Mouse (Mus musculus) common myeloid progenitor, adult 5-6 weeks (primary cell): ENCODE results near the gene Gpn2. TPM values are rescaled to one million over a fixed set of nuclear protein-coding genes. Genes with fewer than 3 reads are reported as not detected.

Experiments
- ATAC-seq: replicated peaks from 2 replicates; pipeline ENCODE4 v1.8.0; 2016; ENCODE audit warnings: low read depth, mild to moderate bottlenecking, moderate TSS enrichment, inconsistent platforms; ENCODE audit not compliant: poor library complexity, severe bottlenecking
- total RNA-seq: library from RNA; stranded (forward); fragments of 200-1000, 187-1606 nt; gene quantifications from 2 replicates; pipeline ENCODE4 v1.2.3, GENCODE M21; 2017

Gene Gpn2
- total RNA-seq: 18.4 and 19.0 TPM in 2 replicates

DNA sequence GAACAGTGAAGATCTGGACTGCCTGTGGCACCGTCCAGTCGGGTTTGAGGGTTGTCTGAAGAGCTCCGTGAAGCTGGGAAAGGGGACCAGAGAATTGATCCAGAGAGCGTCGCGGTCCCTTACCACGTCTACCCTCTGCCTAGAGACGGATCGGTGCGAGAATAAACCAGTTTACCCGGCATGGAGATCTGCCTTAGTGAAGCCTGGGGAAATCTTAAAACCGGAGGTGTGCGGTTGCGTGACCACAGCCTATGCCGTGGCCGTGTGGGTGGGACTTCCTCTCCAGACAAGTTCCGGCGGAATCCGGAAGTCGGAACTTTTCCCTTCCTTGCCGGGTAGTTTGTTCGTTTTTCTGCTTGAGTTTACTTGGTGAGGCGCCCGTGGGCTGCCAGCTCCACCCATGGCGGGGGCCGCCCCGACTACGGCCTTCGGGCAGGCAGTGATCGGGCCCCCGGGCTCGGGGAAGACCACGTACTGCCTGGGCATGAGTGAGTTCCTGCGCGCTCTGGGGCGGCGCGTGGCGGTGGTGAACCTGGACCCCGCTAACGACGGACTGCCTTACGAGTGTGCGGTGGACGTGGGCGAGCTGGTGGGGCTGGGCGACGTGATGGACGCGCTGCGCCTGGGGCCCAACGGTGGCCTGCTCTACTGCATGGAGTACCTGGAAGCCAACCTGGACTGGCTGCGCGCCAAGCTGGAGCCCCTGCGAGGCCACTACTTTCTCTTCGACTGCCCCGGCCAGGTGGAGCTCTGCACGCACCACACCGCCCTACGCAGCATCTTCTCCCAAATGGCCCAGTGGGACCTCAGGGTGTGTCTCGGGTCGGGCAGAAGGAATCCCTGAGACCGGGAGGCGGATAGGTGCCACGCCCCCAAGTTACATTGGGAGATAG, at the start of gene Gpn2:
Gene Gpn2, plus strand, starts transcription at position 304 of the 893 bp plus-strand sequence.
- peak; percentile 87 for ATAC-seq

DNA sequence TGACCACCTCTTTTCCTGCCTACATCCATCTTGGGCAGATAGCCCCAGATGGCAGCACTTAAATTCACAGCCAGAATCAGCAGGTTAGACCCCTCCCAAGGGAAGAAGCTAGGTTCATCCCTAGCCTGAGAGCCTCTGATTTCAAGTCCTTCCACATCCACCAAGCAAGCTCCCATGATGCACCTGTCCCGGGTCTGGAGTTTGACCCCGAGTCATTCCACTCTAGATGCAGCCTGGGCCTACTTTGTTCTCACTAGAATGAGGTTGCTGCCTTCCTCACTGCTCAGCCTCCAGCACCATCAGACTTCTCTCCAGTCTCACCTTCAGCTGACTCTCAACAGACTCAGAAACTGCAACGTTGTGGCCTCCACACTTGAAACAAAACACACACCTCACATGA, 48.1 kb upstream of the Gpn2 start:
- no peak for ATAC-seq

DNA sequence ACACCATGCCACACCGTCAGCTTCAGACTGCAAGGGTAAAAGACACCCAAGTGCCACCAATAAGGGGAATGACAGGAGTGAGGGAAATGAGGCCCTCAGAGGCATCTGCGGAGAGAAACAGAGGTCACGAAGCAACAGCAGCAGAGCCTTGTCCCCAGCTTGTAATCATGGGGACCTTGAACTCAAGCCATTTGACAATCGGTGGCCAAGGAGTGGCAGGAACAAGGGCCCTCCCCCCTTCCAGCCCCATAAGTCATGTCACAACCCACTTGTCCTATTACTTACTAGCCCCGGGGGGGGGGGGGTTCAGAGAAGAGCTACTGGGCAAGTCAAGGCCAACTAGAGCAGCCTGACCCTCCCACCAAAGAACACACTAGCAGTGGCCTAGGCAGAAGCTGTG, 47.5 kb upstream of the Gpn2 start:
- no peak for ATAC-seq

DNA sequence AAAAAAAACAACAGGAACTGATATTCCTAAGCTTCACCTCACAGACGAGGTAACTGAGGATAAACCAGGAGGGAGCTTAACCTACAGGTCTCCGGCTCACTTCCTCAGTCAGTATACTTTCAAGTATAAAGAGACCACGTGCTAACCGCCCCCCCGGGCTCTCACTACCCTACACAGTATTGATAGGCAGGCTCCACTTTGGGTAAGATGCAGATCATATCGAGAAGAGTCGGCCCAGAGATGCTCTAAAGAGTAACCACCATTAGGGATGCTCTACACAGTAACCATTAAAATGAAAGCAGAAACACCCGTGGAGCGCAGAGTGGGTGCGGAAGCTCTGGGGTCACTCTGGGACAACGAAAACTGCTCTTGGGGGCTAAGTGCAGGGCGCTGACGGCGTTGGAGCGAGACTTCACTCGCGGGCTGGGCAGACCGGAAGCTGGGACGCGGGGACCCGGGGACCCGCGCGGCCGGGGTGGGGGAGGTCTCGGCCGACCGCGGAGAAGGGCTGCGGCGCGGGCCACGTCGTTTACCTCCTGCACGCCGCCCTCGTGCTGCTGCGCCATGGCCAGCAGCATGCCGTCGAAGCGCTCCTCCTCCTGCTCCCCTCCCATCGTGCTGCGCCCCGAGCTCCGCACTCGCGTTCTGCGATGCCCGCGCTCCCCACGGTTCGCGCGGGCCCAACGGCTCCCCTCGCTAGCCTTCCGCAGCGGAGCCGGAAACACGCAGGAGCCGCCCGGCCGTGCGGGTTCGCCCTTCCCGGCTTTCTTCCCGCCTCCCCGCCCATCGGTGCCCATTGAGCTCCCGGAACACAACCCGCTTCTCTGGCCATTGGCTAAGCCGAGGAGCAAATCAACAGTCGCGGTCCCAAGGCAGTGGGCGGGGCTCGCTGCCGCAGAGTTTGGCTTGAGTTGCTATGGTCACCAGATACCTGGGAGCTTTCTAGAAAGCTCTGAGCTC, 38.6 kb upstream of the Gpn2 start, which contains the start of gene Nudc:
Gene Nudc, minus strand, starts transcription at position 725 of the 960 bp plus-strand sequence.
- peak; percentile 99 for ATAC-seq

DNA sequence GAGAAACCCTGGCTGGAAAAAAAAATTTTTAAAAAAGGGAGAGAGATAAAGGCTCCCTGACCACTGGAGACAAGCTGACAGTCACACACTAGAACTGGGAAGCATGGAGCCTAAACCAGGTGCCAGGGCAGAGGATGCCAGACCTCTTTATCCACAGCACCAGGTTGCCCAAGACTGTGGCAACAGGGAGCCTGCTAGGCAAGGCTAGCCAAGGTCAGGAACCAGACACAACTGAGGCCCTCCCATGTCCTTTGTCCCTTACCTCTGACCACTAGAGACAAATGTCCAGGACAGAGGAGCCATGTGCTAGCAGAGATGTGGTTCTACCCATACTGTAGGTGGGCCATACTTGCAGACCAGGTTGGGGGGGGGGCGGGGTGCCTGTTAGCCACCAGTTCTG, 32.1 kb upstream of the Gpn2 start:
- ATAC-seq: no peak

DNA sequence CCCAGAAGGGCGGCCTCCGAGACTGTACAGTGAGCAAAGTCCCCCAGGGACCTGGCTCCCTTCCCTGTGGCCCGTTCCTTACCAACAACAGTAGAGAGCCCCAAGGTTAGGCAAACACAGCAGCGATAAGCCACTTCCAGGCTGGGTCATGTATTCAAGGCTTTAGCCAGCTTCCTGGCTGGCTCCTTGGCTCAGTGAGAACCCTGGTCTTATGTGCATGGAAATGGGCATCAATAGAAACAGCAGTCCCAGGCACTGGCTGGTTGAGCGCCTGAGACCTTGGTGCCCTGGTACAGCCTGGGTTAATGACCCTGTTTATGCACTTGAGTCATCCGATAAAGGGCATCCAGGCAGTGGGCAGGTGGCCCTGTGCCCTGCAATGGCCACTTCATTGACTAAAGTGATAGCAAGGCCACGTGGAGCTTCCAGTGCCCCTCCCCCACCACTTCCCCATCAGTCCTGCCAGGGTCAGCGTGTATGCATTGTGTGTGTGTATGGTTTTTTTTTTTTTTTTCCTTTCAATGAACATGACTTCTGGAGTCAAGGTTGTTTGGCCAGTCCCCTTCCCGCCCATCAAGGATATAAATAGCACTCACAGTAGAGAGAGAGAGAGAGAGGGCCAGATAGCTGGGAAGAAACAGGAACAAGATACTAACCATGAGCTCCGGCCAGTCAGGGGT, 31.3 kb upstream of the Gpn2 start, which contains the start of gene Nr0b2:
Gene Nr0b2, plus strand, starts transcription at position 609 of the 680 bp plus-strand sequence.
- peak; percentile 72 for ATAC-seq

DNA sequence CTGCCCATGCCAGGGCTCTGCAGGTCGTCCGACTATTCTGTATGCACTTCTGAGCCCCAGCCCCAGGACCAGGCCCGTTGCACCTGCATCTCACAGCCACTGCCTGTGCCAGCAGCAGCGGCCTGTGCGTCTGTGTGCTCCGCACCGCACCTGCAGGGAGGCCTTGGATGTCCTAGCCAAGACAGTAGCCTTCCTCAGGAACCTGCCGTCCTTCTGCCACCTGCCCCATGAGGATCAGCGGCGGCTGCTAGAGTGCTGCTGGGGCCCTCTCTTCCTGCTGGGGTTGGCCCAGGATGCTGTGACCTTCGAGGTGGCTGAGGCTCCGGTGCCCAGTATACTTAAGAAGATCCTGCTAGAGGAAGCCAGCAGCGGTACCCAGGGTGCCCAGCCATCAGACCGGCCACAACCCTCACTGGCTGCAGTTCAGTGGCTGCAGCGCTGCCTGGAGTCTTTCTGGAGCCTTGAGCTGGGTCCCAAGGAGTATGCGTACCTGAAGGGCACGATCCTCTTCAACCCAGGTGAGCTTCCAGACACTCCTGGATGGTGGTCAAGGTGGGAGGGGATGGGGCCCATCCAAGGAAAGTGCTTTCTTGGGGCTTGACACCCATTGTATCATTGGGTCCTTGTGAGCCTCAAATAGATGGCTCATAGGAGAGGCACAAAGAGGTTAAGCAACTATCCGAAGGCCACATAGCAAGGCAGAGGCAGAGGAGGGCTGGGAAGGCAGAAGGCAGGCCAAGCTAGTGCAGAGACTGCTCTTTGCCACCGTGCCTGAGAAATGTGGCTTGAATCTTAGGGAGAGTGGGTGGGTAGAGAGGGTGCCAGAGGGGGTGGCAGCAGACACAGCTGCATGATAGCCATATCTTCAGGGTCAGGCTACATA, 30.5 kb upstream of the Gpn2 start:
- ATAC-seq: peak; percentile 37; the same call in 1 of the 2 replicates

DNA sequence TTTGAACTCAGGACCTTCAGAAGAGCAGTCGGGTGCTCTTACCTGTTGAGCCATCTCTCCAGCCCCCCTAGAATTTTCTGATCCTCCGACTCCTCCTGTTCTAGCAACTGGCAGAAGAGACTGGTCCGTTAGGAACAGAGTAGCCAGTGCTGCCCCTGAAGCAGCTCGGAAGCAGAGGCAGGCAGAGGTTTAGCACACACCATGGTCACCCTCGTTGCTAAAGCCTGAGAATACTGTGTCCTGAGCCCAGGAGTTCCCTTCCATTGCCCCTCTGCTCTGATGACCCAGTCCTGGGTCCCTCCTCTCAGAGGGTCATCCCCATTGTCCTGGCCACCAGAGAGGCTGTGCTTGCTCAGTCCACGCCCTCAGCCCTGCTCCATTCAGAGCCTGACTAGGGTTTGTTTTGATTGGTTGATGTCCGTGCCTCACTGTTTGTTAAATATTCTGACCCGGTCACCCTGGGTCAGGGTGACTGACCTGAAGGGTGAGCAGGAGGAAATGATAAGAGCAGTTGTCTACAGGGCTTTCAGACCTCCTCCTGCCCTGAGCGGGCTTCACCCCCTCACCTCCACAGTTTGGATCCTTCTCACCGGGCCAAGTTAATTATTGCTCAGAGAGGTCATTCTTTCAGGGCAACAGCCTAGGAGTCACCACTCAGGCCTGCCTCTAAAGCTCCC, 27.0 kb upstream of the Gpn2 start:
- no peak for ATAC-seq

DNA sequence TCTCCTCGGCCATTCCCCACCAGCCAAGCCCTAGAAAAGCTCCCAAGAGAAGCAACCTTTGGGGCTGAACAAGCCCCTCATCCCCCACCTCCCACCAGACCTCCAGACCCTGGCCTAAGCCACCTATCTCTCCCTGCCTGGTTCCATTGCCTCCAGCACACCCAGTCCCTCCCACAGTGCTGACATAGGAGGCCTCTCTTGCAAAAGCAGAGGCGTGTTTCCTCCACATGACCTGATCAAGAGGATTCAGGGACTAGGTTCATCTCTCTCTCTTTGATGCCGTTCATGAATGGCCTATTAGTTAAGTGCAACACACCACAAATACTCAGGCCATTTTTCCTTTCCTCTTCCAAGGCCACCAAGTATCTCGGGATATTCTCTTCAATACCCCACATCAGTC, 24.3 kb upstream of the Gpn2 start:
- no peak for ATAC-seq

DNA sequence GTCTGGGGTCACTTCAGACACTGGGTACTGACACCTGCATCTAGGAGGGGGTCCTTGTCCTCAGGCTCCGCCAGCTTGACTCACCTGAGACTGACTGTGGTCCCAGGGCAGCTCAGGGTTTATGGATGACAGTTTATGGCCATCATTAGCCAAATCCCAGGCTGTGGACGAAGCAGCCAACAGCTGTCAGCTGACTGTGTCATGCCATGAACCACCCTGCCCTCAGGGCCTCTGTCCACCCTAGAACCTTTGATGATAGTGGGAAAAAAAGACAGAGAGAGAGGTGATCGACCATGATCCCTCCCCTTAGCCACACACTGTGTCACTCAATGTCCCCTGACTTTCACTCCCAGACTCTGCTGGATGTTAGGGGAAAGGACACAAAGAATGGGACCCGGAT, 22.5 kb upstream of the Gpn2 start:
- ATAC-seq: no peak

DNA sequence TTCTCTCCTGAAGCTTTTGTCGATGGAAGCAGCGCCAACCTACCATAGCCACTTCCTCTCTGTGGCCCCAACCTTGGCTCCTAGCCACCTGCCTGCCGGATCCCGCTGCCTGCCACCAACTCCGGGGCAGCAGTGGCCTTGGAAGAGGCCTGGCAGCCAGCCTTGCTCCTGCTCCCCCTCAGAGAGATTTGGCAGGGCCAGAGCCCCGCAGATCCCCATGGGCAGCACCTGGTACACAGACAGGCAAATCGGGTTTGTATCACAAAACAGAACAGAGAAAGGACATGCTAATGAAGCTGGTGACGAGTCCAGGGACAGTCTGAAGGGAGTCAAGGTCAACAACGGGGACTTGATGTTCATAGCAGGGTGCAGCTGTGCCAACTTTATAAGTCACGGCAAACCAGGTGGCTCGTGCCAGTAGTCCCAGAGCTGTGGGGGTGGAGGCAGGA, 21.0 kb upstream of the Gpn2 start:
- peak; percentile 90 for ATAC-seq

DNA sequence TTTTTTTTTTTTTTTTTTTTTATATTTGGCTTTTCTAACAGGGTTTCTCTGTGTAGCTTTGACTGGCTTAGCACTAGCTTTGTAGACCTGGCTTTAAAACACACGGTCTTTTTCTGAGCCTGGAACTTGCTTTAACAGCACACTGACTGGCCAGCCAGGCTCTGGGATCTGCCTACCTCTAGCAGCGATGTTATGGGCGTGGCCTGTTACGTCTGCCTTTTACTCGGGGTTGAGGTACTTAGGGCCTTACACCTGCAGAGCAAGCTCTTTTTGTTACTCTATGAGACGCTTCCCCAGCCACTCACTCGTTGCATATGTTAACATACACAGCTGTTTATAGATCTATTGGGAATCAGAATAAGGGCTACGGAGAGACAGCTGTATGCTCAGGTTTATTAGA, 16.9 kb upstream of the Gpn2 start:
- no peak for ATAC-seq

DNA sequence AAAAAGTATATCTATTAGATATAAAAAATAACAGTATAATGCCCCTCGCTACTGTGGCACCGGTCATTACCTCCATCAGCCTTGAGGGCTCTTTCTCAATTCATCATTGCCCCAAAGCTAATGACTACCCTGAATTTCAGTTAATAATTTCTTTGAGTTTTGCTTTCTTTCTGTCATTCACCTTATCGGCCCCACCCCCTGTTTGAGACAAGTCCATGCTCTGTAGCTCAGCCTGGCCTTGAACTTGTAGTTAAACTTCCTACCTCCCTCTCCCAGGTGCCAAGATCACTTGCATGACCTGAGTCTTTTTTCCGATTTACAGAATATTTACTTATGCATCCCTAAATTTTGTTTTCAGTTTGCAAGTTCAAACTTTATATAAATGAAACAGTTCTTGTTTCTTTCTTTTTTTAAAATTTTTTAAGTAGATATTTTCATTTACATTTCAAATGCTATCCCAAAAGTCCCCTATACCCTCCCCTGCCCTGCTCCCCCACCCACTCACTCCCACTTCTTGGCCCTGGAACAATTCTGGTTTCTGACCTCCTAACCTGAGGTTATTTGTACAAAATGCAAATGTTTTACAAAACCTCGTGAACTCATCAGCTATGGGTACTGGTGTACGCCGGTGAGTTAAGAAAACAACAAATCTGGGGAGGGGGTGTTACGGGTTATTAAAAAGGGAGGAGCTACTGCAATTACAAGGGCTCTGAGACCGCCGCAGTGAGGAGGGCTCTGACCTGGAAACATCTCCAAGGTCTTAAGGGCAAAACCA, 14.7 kb upstream of the Gpn2 start:
- no peak for ATAC-seq

DNA sequence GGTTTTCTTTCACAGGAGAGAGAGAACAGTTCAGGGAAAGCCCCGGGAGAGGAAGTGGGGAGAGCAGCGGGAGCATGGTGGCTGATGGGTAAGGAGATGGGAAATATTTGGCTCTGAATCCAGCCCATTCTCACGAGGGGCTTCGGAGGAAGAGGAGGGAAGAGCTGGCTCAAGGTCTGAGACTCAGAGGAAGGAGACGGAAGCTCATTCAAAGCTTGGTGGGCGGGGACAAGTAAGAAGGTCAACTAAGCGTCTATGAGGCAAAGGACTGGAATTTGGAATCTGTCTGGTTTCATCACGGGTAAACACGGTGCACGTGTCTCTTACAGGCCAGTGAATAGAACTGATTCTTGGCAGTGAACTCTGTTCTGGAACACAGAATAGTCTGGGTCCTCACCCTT, 14.1 kb upstream of the Gpn2 start:
- ATAC-seq: no peak

DNA sequence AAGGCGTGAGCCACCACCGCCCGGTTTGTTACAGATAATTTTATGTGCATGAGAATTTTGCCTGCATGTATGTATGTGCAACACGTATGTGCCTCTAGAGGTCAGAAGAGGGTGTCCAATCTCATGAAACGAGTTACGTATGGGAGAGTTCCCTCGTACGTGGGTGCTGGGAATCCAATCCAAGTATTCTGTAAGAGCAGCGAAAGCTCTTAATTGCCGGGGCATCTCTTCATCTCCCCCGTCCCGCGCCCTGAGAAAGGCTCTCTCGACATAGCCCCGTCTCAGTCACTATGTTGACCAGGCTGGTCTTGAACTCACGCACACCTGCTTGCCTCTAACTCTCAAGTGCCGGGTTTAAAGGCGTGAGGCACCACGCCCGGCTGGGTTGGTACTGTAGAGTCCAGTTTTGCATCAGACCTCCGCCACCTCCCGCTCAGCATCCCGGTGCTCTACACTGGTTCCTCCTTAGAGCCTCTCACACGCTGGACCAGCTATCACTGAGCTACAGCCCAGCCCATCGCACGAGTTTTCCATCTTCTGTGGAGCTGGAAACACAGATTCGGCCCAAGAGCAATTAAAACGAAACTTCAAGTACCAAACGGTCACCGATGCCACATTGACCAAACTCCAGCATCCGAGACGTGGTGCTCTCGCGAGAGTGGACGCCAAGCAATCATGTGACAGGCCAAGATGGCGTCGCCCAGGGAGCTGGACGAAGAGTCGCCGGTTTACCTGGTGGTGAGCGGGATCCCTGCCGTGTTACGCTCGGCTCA, 9.9 kb upstream of the Gpn2 start, which contains the start of gene Gpatch3:
Gene Gpatch3, plus strand, starts transcription at position 676 of the 773 bp plus-strand sequence.
- ATAC-seq: peak; percentile 92

DNA sequence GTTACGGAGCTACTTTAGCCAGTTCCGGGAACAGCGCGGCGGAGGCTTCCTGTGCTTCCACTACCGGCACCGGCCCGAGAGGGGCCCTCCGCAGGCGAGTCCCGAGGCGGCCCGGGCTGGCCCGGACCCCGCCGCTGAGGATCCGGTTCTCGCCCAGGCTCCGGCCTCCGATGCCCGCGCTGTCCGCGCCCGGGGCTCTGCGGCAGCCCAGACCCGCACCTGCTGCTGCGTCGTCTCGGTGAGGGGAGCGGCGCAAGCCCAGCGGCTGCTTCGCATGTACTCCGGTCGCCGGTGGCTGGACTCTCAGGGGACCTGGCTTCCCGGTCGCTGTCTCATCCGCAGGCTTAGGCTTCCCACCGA, 9.3 kb upstream of the Gpn2 start:
- ATAC-seq: no peak

DNA sequence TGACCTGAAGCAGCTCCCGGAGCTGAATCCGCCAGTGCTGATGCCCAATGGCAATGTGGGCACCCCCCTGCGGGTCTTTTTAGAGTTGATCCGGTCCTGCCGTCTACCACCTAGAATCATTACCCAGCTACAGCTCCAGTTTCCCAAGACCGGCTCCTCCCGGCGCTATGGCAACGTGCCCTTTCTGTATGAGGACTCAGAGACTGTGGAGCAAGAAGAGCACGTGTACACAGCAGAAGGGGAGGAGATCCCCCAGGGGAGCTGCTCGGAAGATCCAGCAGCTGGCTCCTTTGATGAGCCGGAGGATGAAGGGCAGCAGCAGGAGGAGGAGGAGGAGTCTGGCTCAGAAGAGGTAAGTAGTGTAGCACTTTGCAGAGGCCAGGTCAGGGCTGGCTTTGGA, 6.2 kb upstream of the Gpn2 start:
- ATAC-seq: no peak
